Mouse (Mus musculus) liver, embryonic 16.5 days (tissue): ENCODE measurements around the gene Ranbp10. TPM values are rescaled to one million over a fixed set of nuclear protein-coding genes. Genes with fewer than 3 reads are reported as not detected.
"Not testable (repeated sequence)": the region's sequence is repeated elsewhere in the genome, so short reads cannot be mapped to it uniquely, and the experiment has no call there.

Experiments
- ATAC-seq: fragments of 200-750 bp; cut with Nextera tagmentation; 2 replicates; pipeline ENCODE4 v1.8.0; 2017; ENCODE audit warnings: low read depth, mild to moderate bottlenecking, moderate number of reproducible peaks, moderate library complexity
- H3K27ac ChIP-seq: fragments of 300-500 bp; sonication (generic); 2 replicates; pipeline ENCODE4 v1.5.1; 2014; ENCODE audit warnings: mild to moderate bottlenecking, low read length
- H3K27me3 ChIP-seq: fragments of 300-500 bp; sonication (generic); 2 replicates; pipeline ENCODE4 v1.6.1; 2014; ENCODE audit warnings: low read depth, low read length, mixed read lengths; ENCODE audit not compliant: control insufficient read depth, insufficient read depth
- H3K36me3 ChIP-seq: fragments of 300-500 bp; sonication (generic); 2 replicates; pipeline ENCODE4 v1.6.1; 2014; ENCODE audit warnings: mild to moderate bottlenecking; ENCODE audit not compliant: control insufficient read depth, insufficient read depth
- H3K4me1 ChIP-seq: fragments of 300-500 bp; sonication (generic); 2 replicates; pipeline ENCODE4 v1.6.1; 2014; ENCODE audit warnings: low read depth, low read length, mixed read lengths; ENCODE audit not compliant: control insufficient read depth
- H3K4me2 ChIP-seq: fragments of 300-500 bp; sonication (generic); 2 replicates; pipeline ENCODE4 v1.6.1; 2014; ENCODE audit warnings: low read depth, low read length, mixed read lengths
- H3K4me3 ChIP-seq: fragments of 300-500 bp; sonication (generic); 2 replicates; pipeline ENCODE4 v1.5.1; 2014; ENCODE audit warnings: low read depth, mild to moderate bottlenecking, low read length
- H3K9ac ChIP-seq: fragments of 300-500 bp; sonication (generic); 2 replicates; pipeline ENCODE4 v1.6.1; 2014; ENCODE audit warnings: low read depth, low read length
- H3K9me3 ChIP-seq: fragments of 300-500 bp; sonication (generic); replicated peaks from 2 replicates; pipeline ENCODE4 v1.6.1; 2016; ENCODE audit warnings: low read length; ENCODE audit not compliant: control insufficient read depth
- WGBS: fragments of 180-500 bp; shearing (Covaris S2); extraction: QIAGEN DNeasy Blood & Tissue Kit; methylation state at CpG from one replicate; pipeline ENCODE4 v1.1.7; 2014; ENCODE audit not compliant: insufficient replicate concordance; 5-methylcytosine and 5-hydroxymethylcytosine counted together
- polyA plus RNA-seq: library from polyadenylated mRNA; unstranded; fragments of >200 nt; fragmentation: Nextera tagmentation; extraction: Ambion mirVana; gene quantifications from 2 replicates; pipeline ENCODE4 v1.2.1, GENCODE M21; 2015

Ranbp10 gene
- polyA plus RNA-seq, 1 experiment from 2014 or later, result 50.1 TPM

GRCm38 (mm10) chr8:105846678-105847077 lies 19.5 kb upstream of the Ranbp10 start:
- H3K9me3 ChIP-seq, result no peaks in the 10 kb centered on the region
- H3K27ac ChIP-seq, result no peak overlapping the region; the same call in 1 of the 2 replicates
- no peak overlapping the region for H3K4me3 ChIP-seq
- H3K4me1 ChIP-seq, result peaks cover 7% of the 10 kb centered on the region
- no peak overlapping the region for H3K4me2 ChIP-seq
- ATAC-seq, result no peak; the same call in 1 of the 2 replicates
- H3K36me3 ChIP-seq, result peaks cover 49% of the 10 kb centered on the region
- H3K27me3 ChIP-seq, result no peaks in the 10 kb centered on the region
- no peak overlapping the region for H3K9ac ChIP-seq
- WGBS, result 55% methylated on average over 11 of the region's 11 CpGs

DNA sequence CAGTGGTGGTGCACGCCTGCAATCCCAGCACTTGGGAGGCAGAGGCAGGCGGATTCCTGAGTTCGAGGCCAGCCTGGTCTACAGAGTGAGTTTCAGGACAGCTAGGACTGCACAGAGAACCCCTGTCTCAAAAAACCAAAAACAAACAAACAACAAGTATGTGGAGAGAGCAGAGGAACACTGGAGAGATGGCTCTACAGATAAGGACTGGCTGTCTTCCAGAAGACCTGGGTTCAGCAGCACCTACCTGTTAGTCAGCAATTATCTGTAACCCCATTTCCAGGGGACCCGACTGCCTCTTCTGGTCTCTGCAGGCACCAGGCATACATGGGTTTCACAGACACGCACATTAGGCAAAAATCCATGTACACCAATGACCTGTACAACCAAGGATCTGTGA lies 12.1 kb upstream of the Ranbp10 start:
- Histone ChIP-seq H3K4me1 (peaks cover 11% of the 10 kb centered on the region), H3K27me3 (no peaks in the 10 kb centered on the region), H3K4me3 (no peak overlapping the region), H3K9ac (no peak overlapping the region), H3K4me2 (no peak overlapping the region), H3K27ac (no peak overlapping the region), H3K36me3 (peaks cover 6% of the 10 kb centered on the region), H3K9me3 (no peaks in the 10 kb centered on the region; the same call in 1 of the 2 replicates)
- 67% methylated on average over 5 of the region's 5 CpGs for WGBS
- ATAC-seq, result no peak

DNA sequence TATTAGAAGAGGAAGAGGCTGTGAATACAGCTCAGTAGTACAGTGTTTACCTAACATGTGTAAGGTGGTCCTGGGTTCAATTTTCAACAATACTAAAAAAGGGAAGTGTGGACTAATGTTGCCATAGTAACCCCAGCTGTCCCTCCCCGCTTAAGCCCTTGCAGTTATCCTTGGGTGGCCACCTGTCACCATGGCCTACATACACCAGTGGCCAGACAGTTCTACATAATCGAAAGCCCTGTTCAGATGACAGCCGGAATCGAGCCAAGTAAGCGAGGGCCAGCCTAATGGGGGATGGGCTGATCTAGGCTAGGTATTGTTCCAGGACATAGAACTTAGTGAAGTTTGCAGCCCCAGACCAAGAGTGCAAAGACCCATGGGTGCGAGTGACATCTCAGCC lies 9.8 kb upstream of the Ranbp10 start:
- no peak for ATAC-seq
- WGBS, result 70% methylated on average over 6 of the region's 6 CpGs
- H3K27me3 ChIP-seq, result no peaks in the 10 kb centered on the region

GRCm38 (mm10) chr8:105835318-105835717 lies 8.2 kb upstream of the Ranbp10 start:
- H3K27me3 ChIP-seq, result no peaks in the 10 kb centered on the region; the same call in 1 of the 2 replicates
- H3K4me1 ChIP-seq, result peaks cover 30% of the 10 kb centered on the region
- H3K36me3 ChIP-seq, result no peaks in the 10 kb centered on the region
- H3K9me3 ChIP-seq, result no peaks in the 10 kb centered on the region
- WGBS, result 19% methylated on average over 11 of the region's 11 CpGs
- peak; percentile 58 for ATAC-seq
- no peak overlapping the region; the same call in 1 of the 2 replicates for H3K9ac ChIP-seq
- peak overlapping the region; percentile 65 for H3K27ac ChIP-seq
- H3K4me3 ChIP-seq, result no peak overlapping the region
- peak overlapping the region; percentile 36; the same call in 1 of the 2 replicates for H3K4me2 ChIP-seq

More for the DNA sequence above, 9.8 kb upstream of the Ranbp10 start:
- Histone ChIP-seq H3K4me1 (peaks cover 22% of the 10 kb centered on the region), H3K4me3 (no peak overlapping the region), H3K9ac (no peak overlapping the region), H3K4me2 (no peak overlapping the region), H3K36me3 (no peaks in the 10 kb centered on the region), H3K27ac (no peak overlapping the region), H3K9me3 (no peaks in the 10 kb centered on the region; the same call in 1 of the 2 replicates)

DNA sequence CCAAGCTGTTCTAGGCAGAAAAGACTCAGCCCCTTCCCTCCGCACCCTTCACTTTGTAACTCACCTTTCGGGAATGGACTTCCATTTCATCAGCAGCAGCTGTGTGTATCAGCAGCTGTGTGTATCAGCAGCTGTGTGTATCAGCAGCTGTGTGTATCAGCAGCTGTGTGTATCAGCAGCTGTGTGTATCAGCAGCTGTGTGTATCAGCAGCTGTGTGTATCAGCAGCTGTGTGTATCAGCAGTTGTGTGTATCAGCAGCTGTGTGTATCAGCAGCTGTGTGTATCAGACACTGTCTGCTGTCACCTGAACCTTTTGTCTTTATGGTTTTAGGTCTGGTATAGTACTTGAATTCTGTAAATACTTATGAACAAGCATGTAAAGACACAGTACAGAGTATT lies 6.6 kb upstream of the Ranbp10 start:
- H3K36me3 ChIP-seq, H3K9me3 ChIP-seq, H3K27me3 ChIP-seq: not testable (repeated sequence)
- WGBS, result 67% methylated on average over 2 of the region's 2 CpGs
- Histone ChIP-seq H3K4me3 (peak overlapping the region; percentile 65), H3K9ac (peak overlapping the region; percentile 75), H3K27ac (peak overlapping the region; percentile 96), H3K4me2 (peak overlapping the region; percentile 54), H3K4me1 (peaks cover 39% of the 10 kb centered on the region)
- ATAC-seq, result 0 out of 2 replicates have a peak, but pooled peaks have one; percentile 33

- H3K4me1 ChIP-seq, result peaks cover 32% of the 10 kb centered on the region
Observed at GRCm38 (mm10) chr8:105826379-105826778, 771 bp downstream of the Ranbp10 start.

DNA sequence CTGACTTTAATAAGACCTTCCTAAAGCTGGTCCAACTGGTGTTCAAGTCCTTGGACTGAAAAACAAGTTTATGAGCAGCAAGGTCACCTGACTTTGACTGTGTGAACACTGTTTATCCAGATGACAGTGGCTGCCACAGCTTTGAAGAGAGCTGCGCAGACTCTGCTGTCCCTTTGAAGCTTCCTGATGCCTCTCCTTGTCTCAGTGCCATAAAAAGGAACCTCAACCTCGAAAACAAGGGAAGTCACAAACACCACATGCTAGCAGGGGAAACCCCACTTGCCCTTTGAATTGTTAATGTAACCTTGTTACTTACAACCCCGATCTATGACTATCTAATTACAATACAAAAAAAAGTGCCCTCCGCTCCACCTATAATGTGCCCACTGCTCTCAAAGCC lies 1.6 kb downstream of the Ranbp10 start:
- Histone ChIP-seq H3K27ac (peak overlapping the region; percentile 99), H3K36me3 (peaks cover 33% of the 10 kb centered on the region)
- WGBS, result 56% methylated on average over 4 of the region's 4 CpGs

More at GRCm38 (mm10) chr8:105826379-105826778, 771 bp downstream of the Ranbp10 start:
- Histone ChIP-seq H3K27ac (peak overlapping the region; percentile 99), H3K27me3 (no peaks in the 10 kb centered on the region; the same call in 1 of the 2 replicates), H3K9ac (peak overlapping the region; percentile 96), H3K36me3 (peaks cover 32% of the 10 kb centered on the region), H3K4me2 (peak overlapping the region; percentile 70), H3K4me3 (peak overlapping the region; percentile 96), H3K9me3 (no peaks in the 10 kb centered on the region)
- 0% methylated on average over 4 of the region's 4 CpGs for WGBS
- no peak for ATAC-seq

GRCm38 (mm10) chr8:105820925-105821324 lies 6.2 kb downstream of the Ranbp10 start:
- Histone ChIP-seq H3K4me3 (peak overlapping the region; percentile 21), H3K27ac (peak overlapping the region; percentile 99), H3K4me1 (peaks cover 58% of the 10 kb centered on the region), H3K36me3 (peaks cover 46% of the 10 kb centered on the region), H3K9ac (peak overlapping the region; percentile 68), H3K27me3 (no peaks in the 10 kb centered on the region), H3K9me3 (no peaks in the 10 kb centered on the region), H3K4me2 (peak overlapping the region; percentile 70)
- 33% methylated on average over 1 of the region's 1 CpGs for WGBS
- peak; percentile 97 for ATAC-seq

More for the DNA sequence above, 1.6 kb downstream of the Ranbp10 start:
- H3K9me3 ChIP-seq, result no peaks in the 10 kb centered on the region
- H3K9ac ChIP-seq, result peak overlapping the region; percentile 96
- peaks cover 31% of the 10 kb centered on the region for H3K4me1 ChIP-seq
- peak overlapping the region; percentile 70 for H3K4me2 ChIP-seq
- ATAC-seq, result no peak
- peak overlapping the region; percentile 96 for H3K4me3 ChIP-seq
- H3K27me3 ChIP-seq, result no peaks in the 10 kb centered on the region

GRCm38 (mm10) chr8:105819659-105820058 lies 7.5 kb downstream of the Ranbp10 start:
- Histone ChIP-seq H3K36me3 (peaks cover 44% of the 10 kb centered on the region), H3K27ac (peak overlapping the region; percentile 99), H3K27me3 (no peaks in the 10 kb centered on the region), H3K4me2 (peak overlapping the region; percentile 51), H3K4me1 (peaks cover 67% of the 10 kb centered on the region), H3K9ac (peak overlapping the region; percentile 47), H3K4me3 (peak overlapping the region; percentile 21), H3K9me3 (no peaks in the 10 kb centered on the region)
- 54% methylated on average over 3 of the region's 3 CpGs for WGBS
- peak; percentile 17 for ATAC-seq
